Mouse (Mus musculus) neural tube, embryonic 14.5 days (tissue): ENCODE results near the gene Zbtb48. TPM values are rescaled to one million over a fixed set of nuclear protein-coding genes. Genes with fewer than 3 reads are reported as not detected.

Source experiments
- ATAC-seq: fragments of 200-750 bp; cut with Nextera tagmentation; 2 replicates; pipeline ENCODE4 v1.8.0; 2017; ENCODE audit warnings: low read depth, mild to moderate bottlenecking, moderate TSS enrichment, moderate library complexity
- H3K27ac ChIP-seq: fragments of 300-500 bp; sonication (generic); 2 replicates; pipeline ENCODE4 v1.5.1; 2014; ENCODE audit warnings: low read depth, mild to moderate bottlenecking, control low read depth, low read length, moderate library complexity, mixed read lengths
- H3K27me3 ChIP-seq: fragments of 300-500 bp; sonication (generic); 2 replicates; pipeline ENCODE4 v1.6.1; 2014; ENCODE audit warnings: low read length; ENCODE audit not compliant: control insufficient read depth, insufficient read depth
- H3K36me3 ChIP-seq: fragments of 300-500 bp; sonication (generic); 2 replicates; pipeline ENCODE4 v1.6.1; 2014; ENCODE audit warnings: low read length, mixed read lengths; ENCODE audit not compliant: control insufficient read depth, insufficient read depth
- H3K4me1 ChIP-seq: fragments of 300-500 bp; sonication (generic); 2 replicates; pipeline ENCODE4 v1.6.1; 2014; ENCODE audit warnings: low read length; ENCODE audit not compliant: control insufficient read depth, insufficient read depth
- H3K4me2 ChIP-seq: fragments of 300-500 bp; sonication (generic); 2 replicates; pipeline ENCODE4 v1.6.1; 2014; ENCODE audit warnings: mild to moderate bottlenecking, low read depth, low read length, control low read depth
- H3K4me3 ChIP-seq: fragments of 300-500 bp; sonication (generic); 2 replicates; pipeline ENCODE4 v1.5.1; 2014; ENCODE audit warnings: low read depth, low read length, control low read depth, mixed read lengths
- H3K9ac ChIP-seq: fragments of 300-500 bp; sonication (generic); replicated peaks from 2 replicates; pipeline ENCODE4 v1.6.1; 2014; ENCODE audit warnings: low read depth, mild to moderate bottlenecking, control low read depth, low read length, mixed read lengths
- H3K9me3 ChIP-seq: fragments of 300-500 bp; sonication (generic); 2 replicates; pipeline ENCODE4 v1.6.1; 2016; ENCODE audit warnings: low read length; ENCODE audit not compliant: control insufficient read depth
- WGBS: fragments of 180-500 bp; shearing (Covaris S2); extraction: QIAGEN DNeasy Blood & Tissue Kit; methylation state at CpG from one replicate; pipeline ENCODE4 v1.1.7; 2014; 5-methylcytosine and 5-hydroxymethylcytosine counted together
- polyA plus RNA-seq: library from polyadenylated mRNA; unstranded; fragments of >200 nt; fragmentation: Nextera tagmentation; extraction: Ambion mirVana; gene quantifications from 2 replicates; pipeline ENCODE4 v1.2.1, GENCODE M21; 2014

The Zbtb48 gene
- polyA plus RNA-seq, 1 experiment from 2014 or later, result 16.2 TPM

DNA sequence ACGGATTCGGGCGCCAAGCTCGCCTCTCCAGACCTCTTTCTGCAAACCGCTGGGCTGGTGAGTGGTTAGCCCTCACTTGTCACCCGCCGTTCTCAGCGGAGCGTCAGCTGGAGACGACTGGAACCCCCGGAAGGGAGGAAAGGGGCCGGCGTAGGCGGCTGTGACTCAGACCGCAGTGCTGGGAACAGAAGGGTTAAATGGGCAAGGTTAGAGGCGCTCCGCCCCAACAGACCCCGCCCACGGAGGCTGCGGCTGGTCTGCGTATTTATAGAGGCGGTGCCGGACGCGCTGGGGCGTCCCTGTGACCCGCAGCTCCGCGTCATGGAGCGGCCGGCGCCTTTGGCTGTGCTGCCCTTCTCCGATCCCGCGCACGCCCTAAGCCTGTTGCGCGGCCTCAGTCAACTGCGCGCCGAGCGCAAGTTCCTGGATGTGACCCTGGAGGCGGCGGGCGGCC, 18.8 kb downstream of the Zbtb48 start, which contains the start of gene Klhl21:
Gene Klhl21 (plus strand): TSS at position 182 of the 454 bp plus-strand sequence.
- Histone ChIP-seq H3K4me2 (peak within 1 kb of the TSS; percentile 100), H3K27ac (peak within 1 kb of the TSS; percentile 71), H3K36me3 (no peaks in the 10 kb centered on the region), H3K4me1 (peaks cover 17% of the 10 kb centered on the region), H3K9ac (peak within 1 kb of the TSS; percentile 67), H3K4me3 (peak within 1 kb of the TSS; percentile 71), H3K9me3 (no peaks in the 10 kb centered on the region), H3K27me3 (peaks cover 20% of the 10 kb centered on the region)
- WGBS, result under 1% methylated on average over 45 of the region's 45 CpGs
- peak; percentile 87 for ATAC-seq

DNA sequence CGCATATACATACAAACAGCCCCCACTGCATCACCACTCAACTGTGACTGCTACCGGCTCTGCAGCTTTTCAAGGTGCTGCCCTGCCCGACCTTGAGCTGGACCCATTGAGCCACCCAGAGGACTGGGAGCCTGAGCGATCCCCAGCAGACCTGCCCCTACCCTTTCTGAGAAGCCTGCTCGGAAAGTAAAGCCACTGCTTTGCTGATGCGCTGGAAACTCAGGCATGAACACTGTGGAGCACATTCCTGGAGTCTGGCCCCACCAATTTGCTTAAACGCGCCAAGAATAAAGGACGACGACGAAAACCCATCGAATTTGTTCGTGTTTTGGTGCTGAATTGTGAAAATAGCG, 19.3 kb downstream of the Zbtb48 start:
- Histone ChIP-seq H3K9ac (peak overlapping the region; percentile 67; the same call in 1 of the 2 replicates), H3K4me2 (peak overlapping the region; percentile 100), H3K27me3 (peaks cover 20% of the 10 kb centered on the region), H3K4me3 (peak overlapping the region; percentile 71), H3K27ac (peak overlapping the region; percentile 39; the same call in 1 of the 2 replicates), H3K4me1 (peaks cover 17% of the 10 kb centered on the region), H3K36me3 (no peaks in the 10 kb centered on the region), H3K9me3 (no peaks in the 10 kb centered on the region)
- ATAC-seq, result no peak
- WGBS, result under 1% methylated on average over 14 of the region's 14 CpGs

DNA sequence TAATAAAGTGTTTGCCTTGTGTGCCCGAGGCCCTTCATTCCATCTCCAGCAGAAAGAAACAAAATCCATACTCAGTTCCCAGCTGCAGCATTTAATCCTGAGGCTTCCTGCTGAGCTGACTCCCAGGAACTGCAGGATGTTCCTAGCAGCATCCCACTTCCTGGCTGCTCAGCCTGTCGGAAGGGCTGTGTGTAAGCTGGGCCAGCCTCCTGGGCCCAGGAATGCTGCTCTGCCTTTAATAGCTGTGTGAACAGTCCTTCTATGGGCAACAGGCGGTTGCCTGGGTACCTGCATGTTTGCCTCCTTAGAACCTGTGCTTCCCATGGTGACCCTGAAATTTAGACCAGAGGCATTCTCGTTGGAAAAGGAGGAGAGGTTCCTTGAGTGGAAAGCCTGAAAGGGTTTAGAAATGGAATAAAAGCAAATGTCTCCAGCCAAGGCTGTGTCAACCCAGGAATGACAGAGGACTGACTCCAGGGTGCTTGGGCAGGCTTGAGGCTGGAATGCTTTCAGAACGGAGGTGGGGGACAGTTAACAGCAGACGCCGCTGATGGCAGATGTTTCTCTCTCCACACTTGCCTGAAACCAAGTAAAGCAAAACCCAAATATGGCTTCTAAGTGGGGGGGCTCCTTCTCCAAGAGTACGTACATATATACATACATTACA, 19.9 kb downstream of the Zbtb48 start:
- H3K9me3 ChIP-seq, result no peaks in the 10 kb centered on the region
- no peak overlapping the region for H3K27ac ChIP-seq
- ATAC-seq, result no peak
- peak overlapping the region; percentile 71; the same call in 1 of the 2 replicates for H3K4me3 ChIP-seq
- 0 out of 2 replicates have a peak overlapping the region, but pooled peaks have one; percentile 67 for H3K9ac ChIP-seq
- no peaks in the 10 kb centered on the region for H3K36me3 ChIP-seq
- peak overlapping the region; percentile 100 for H3K4me2 ChIP-seq
- WGBS, result 3% methylated on average over 8 of the region's 8 CpGs
- H3K4me1 ChIP-seq, result peaks cover 17% of the 10 kb centered on the region
- H3K27me3 ChIP-seq, result peaks cover 20% of the 10 kb centered on the region

- Histone ChIP-seq H3K4me3 (no peak overlapping the region), H3K27me3 (peaks cover 20% of the 10 kb centered on the region), H3K9me3 (no peaks in the 10 kb centered on the region), H3K27ac (no peak overlapping the region), H3K36me3 (no peaks in the 10 kb centered on the region), H3K4me2 (no peak overlapping the region), H3K4me1 (peaks cover 17% of the 10 kb centered on the region), H3K9ac (no peak overlapping the region)
- 28% methylated on average over 3 of the region's 3 CpGs for whole genome bisulfite sequencing
- no peak for ATAC-seq
These were observed 20.7 kb downstream of the Zbtb48 start for GRCm38 (mm10) chr4:152006812-152007211.

- H3K4me3 ChIP-seq, result no peak overlapping the region
- ATAC-seq, result no peak
- WGBS, result 87% methylated on average over 6 of the region's 6 CpGs
These were observed 21.3 kb downstream of the Zbtb48 start for GRCm38 (mm10) chr4:152006137-152006536.

GRCm38 (mm10) chr4:152002063-152002462, 25.4 kb downstream of the Zbtb48 start:
- WGBS, result 90% methylated on average over 3 of the region's 3 CpGs
- H3K4me2 ChIP-seq, result no peak overlapping the region
- H3K4me1 ChIP-seq, result no peaks in the 10 kb centered on the region
- H3K9ac ChIP-seq, result no peak overlapping the region
- no peak overlapping the region for H3K4me3 ChIP-seq
- no peaks in the 10 kb centered on the region for H3K9me3 ChIP-seq
- no peak for ATAC-seq
- H3K27ac ChIP-seq, result no peak overlapping the region
- H3K27me3 ChIP-seq, result peaks cover 7% of the 10 kb centered on the region; the same call in 1 of the 2 replicates
- H3K36me3 ChIP-seq, result no peaks in the 10 kb centered on the region

More at GRCm38 (mm10) chr4:152006137-152006536, 21.3 kb downstream of the Zbtb48 start:
- no peaks in the 10 kb centered on the region for H3K9me3 ChIP-seq
- H3K36me3 ChIP-seq, result no peaks in the 10 kb centered on the region
- no peak overlapping the region for H3K9ac ChIP-seq
- H3K27ac ChIP-seq, result no peak overlapping the region
- no peak overlapping the region for H3K4me2 ChIP-seq
- peaks cover 16% of the 10 kb centered on the region for H3K4me1 ChIP-seq
- H3K27me3 ChIP-seq, result peaks cover 20% of the 10 kb centered on the region

DNA sequence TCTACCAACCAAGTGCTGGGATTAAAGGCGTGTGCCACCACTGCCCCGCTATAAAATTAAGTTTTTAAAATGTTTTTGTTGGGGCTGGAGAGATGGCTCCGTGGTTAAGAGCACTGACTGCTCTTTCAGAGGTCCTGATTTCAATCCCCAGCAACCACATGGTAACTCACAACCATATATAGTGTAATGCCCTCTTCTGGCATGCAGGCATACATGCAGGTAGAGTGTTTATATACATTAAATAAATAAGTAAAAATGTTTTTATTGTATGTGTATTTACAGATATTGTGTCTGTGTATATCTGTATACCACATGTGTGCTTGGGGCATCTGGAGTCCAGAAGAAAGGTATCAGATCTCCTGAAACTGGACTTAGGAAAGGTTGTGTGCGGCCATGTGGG, 26.1 kb downstream of the Zbtb48 start:
- Histone ChIP-seq H3K4me2 (no peak overlapping the region), H3K4me1 (no peaks in the 10 kb centered on the region), H3K27me3 (no peaks in the 10 kb centered on the region), H3K27ac (no peak overlapping the region), H3K9me3 (no peaks in the 10 kb centered on the region), H3K9ac (no peak overlapping the region), H3K36me3 (no peaks in the 10 kb centered on the region), H3K4me3 (no peak overlapping the region)
- WGBS, result 68% methylated on average over 4 of the region's 4 CpGs
- no peak for ATAC-seq

- no peak overlapping the region for H3K9ac ChIP-seq
- H3K4me1 ChIP-seq, result no peaks in the 10 kb centered on the region
- 42% methylated on average over 4 of the region's 4 CpGs for WGBS
- ATAC-seq, result no peak
- no peaks in the 10 kb centered on the region for H3K36me3 ChIP-seq
- no peak overlapping the region for H3K4me2 ChIP-seq
- H3K27ac ChIP-seq, result no peak overlapping the region
- no peaks in the 10 kb centered on the region for H3K27me3 ChIP-seq
- H3K4me3 ChIP-seq, result no peak overlapping the region
- no peaks in the 10 kb centered on the region for H3K9me3 ChIP-seq
These were observed 26.6 kb downstream of the Zbtb48 start for GRCm38 (mm10) chr4:152000906-152001305.

GRCm38 (mm10) chr4:151999481-151999880, 28.0 kb downstream of the Zbtb48 start:
- ATAC-seq, result no peak
- no peaks in the 10 kb centered on the region for H3K36me3 ChIP-seq
- no peak overlapping the region for H3K27ac ChIP-seq
- no peak overlapping the region for H3K9ac ChIP-seq
- H3K27me3 ChIP-seq, result no peaks in the 10 kb centered on the region
- H3K4me2 ChIP-seq, result no peak overlapping the region
- 71% methylated on average over 3 of the region's 3 CpGs for WGBS
- peaks cover 1% of the 10 kb centered on the region for H3K4me1 ChIP-seq
- H3K9me3 ChIP-seq, result no peaks in the 10 kb centered on the region
- no peak overlapping the region for H3K4me3 ChIP-seq
